Mouse (Mus musculus) E14TG2a.4 (cell line): ENCODE data around the gene Rwdd2a.

Experiments used
- CTCF ChIP-seq: conservative IDR thresholded peaks from 2 replicates; pipeline ENCODE4 v1.5.1; 2014; ENCODE audit warnings: low read length
- NANOG ChIP-seq: IDR thresholded peaks from 2 replicates; pipeline ENCODE4 v1.6.1; 2014; ENCODE audit warnings: borderline replicate concordance, low read length, mixed read lengths
- POU5F1 ChIP-seq: IDR thresholded peaks from 2 replicates; pipeline ENCODE4 v1.6.1; 2014; ENCODE audit warnings: low read length, borderline replicate concordance

GRCm38 (mm10) chr9:86587019-86587795 lies 15.4 kb downstream of the Rwdd2a start:
- no peak for TF ChIP-seq CTCF
- TF ChIP-seq POU5F1, result no peak
- TF ChIP-seq NANOG, result no peak
